Mouse (Mus musculus) mouse embryonic stem cell (cell line): Measurements from ENCODE around the gene Ccdc63.
"Not testable (repeated sequence)": the region's sequence is repeated elsewhere in the genome, so short reads cannot be mapped to it uniquely, and the experiment has no call there.

Source experiments
- in situ Hi-C, 2 experiments: fragments of 300-500 bp; cut with MboI; formaldehyde crosslinking; loops; 1 replicate in 1 of 2; 3 replicates in 1 of 2; pipeline ENCODE4 v1.14.3; 2019 to 2020; ENCODE audit warnings: low sequenced_read_pairs in 2 of 2, low pct_unique_long_range_greater_than_20kb in 1 of 2, mixed read lengths in 1 of 2; ENCODE audit not compliant: unreplicated experiment in 1 of 2

Ccdc63 gene

GRCm38 (mm10) chr5:122154782-122155181, 14.2 kb upstream of the Ccdc63 start:
- in situ Hi-C loops, result no loop called here

DNA sequence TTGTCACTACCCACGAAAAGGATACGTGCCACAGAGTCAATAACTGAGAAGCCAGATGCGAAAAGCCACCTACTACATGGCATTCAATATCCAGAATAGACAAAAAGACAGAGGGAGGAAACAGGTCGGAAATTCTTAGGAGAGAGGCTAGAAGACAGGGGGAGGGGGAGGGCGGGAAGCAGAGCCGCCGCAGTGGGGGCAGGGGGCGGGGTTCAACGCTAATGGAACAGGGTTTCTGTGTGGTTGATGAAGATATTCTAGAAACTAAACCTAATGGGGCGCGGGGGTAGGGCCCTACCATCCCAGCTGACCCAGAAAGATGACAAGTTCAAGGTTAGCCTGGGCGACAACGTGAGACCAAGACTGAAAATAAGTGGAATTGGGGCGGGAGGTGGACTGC, 13.4 kb upstream of the Ccdc63 start:
- in situ Hi-C loops, result no loop called here

GRCm38 (mm10) chr5:122152508-122152907, 11.9 kb upstream of the Ccdc63 start:
- in situ Hi-C loops, result not testable (repeated sequence)

GRCm38 (mm10) chr5:122149259-122149658, 8.6 kb upstream of the Ccdc63 start:
- in situ Hi-C loops, result no loop called here

GRCm38 (mm10) chr5:122148107-122148506, 7.5 kb upstream of the Ccdc63 start:
- in situ Hi-C loops, result no loop called here

GRCm38 (mm10) chr5:122146609-122147008, 6.0 kb upstream of the Ccdc63 start:
- in situ Hi-C loops, result no loop called here

DNA sequence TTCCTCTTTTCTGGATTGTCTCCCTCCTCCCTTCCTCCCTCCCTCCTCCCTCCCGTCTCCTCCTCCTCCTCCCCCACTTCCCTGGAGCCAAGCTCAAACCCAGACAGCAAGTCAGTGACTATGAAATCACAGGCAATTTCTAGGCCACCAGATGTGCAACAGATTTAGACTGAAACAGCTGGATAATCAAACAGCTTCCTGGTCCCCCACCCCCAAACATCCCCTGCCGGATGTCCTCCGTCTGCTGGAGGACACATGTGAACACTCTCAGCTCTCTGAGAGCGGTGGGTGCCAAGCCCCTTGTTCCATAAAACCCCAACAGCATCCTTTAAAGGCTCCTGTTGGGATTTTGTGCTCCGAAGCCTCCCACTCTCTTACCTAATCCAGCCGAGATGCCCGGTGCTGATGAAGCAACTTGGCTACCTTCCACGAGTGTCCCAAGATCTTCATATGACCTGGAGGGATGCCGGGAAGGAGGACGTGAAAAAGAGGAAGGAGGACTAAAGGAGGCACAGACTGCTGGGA, 5.5 kb upstream of the Ccdc63 start:
- in situ Hi-C loops, result no loop called here

GRCm38 (mm10) chr5:122145381-122146055, 4.9 kb upstream of the Ccdc63 start:
- in situ Hi-C loops, result no loop called here

DNA sequence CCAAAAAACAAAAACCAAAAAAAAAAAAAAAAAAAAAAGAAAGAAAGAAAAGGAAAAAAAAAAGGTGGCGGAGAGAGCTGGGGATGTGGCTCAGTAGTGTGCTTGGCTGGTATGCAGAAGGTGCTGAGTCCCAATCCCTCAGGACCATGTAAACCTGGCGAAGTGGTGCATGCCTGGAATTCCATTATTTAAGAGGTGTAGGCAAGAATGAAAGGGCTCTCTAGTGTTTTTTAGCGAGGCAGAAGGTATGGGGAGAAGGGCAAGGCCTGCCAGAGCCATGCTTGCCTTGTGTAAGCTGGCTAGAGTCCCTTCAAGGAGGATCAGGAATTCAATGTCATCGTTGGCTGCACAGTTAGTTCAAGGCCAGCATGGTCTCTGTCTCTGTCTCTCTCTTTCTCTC, 4.2 kb upstream of the Ccdc63 start:
- in situ Hi-C loops, result no loop called here

- in situ Hi-C loops, result no loop called here
Observed at GRCm38 (mm10) chr5:122143543-122143942, 2.9 kb upstream of the Ccdc63 start.

DNA sequence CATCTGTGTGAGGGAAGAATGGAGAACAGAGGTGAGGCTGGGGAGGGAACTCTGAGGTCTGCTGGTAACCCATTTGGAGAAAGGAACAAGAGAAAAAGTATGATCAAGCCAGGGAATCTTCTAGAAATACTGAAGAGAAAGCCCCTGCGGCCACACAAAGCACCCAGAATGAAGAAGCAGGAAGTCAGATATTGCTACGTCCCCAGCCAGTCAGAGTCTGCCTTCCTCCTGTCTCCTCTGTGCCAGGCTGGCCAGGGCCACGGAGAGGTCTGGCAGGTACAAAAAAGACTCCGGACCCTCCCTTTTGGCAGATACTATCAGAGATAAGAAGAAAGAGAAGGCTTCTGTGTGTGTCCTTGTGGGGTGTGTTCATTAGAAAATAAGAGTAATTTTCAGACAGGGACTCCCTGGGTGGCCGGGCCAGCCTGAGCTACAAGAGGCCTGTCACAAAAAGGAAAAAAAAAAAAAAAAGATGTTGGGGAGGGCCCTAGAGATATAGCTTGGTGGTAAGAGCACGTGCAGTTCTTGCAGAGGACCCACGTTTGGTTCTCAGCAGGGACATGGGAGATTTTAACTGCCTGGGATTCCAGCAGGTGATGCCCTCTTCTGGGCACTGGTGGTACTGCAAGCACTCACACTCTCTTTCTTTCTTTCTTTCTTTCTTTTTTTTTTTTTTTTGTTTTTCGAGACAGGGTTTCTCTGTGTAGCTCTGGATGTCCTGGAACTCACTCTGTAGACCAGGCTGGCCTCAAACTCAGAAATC, 1.8 kb upstream of the Ccdc63 start:
- in situ Hi-C loops, result no loop called here

DNA sequence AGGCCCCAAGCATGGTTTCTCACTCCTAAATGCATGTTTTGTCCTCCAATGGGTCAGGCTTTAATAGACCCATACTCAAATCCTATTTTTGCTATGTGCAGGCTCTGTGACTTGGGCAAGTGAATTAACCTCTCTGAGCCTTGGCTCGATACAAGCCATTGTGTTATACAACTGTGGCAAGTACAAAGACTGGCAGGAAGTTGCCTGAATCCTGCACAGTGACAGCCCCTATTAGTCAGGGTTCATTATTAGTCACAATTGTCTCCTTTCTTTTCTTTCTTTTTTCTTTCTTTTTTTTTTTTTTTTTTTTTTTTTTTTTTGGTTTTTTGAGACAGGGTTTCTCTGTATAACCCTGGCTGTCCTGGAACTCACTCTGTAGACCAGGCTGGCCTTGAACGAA, 852 bp downstream of the Ccdc63 start:
- in situ Hi-C loops, result not testable (repeated sequence)

DNA sequence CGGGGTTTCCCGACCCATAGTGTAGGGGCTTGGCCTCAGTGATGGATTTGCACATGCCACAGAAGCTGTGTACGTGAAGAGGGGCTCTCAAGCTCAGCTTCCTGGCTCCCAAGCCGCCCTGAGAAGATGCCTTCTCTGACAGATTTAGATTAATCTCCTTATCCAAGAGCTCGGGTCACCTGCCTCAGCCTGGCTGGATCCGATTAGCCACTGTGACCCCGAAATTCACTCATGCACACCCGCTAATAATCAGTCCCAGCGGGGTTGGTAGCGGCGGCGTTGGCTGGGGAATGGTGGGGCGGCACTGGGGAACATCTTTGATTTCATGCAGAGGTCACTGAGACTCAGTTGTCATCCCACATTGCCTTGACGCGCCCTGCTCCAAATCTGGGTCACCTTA, 1.8 kb downstream of the Ccdc63 start:
- in situ Hi-C loops, result no loop called here

GRCm38 (mm10) chr5:122136508-122137408, 3.9 kb downstream of the Ccdc63 start:
- in situ Hi-C loops, result no loop called here

DNA sequence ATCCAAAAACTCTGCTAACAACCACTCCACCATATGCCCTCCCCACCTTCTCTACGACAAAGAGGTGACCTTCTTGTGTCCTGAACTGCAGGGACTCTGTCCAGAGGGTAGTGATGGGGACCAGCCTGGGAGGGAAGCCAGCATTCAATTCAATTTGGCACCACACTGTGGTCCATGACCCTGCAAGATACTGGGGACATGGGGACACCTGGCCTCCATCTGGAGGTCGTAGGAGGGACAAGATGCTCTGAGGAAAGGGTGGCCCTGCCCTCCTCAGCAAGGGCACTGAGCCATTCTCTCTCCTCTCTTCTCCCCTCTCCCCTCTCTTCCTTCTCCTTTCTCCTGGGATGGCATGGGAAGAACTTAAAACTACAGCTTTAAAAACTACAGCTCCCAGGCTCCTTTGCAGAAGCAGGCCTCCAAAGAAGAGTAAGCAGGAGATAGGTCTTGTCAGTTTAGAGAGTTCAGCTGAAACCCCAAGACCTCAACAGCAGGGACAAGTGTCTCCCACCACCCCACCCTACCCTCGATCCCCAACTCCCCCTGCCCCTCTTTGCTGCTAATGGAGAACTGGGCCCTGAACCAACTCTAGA, 5.2 kb downstream of the Ccdc63 start:
- in situ Hi-C loops, result no loop called here

- in situ Hi-C loops, result no loop called here
Observed at GRCm38 (mm10) chr5:122134395-122135289, 6.0 kb downstream of the Ccdc63 start.

GRCm38 (mm10) chr5:122133050-122133389, 7.6 kb downstream of the Ccdc63 start:
- in situ Hi-C loops, result no loop called here
